Mouse (Mus musculus): ENCODE measurements around the gene Aqp1.
A peak's percentile ranks its signal among the peaks of the same experiment; 100 is the strongest.

Aqp1 gene

DNA sequence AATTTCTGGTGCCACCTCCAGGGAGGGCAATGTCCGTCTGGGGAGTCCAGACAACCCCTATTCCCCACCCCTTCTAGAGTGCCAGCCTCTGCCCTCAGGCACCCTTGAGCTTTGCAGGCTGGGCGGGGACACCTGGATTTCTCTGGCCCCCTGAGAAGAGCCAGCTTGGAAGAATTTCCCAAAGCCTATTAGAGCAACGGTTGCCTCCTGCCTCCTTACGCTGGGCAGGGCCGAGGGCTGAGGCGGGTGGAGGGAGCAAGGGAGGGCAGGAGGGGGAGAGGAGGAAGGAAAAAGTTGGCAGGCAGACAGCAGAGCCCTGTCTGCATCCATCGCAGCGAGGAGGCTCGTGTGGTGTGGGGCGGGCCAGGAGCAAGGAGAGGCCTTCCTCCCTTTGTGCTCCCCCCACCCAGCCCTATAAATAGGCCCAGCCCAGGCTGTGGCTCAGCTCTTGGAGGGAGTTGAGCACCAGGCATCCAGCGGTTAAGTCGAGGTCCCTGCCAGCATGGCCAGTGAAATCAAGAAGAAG is at the start of gene Aqp1:
Gene Aqp1, plus strand, starts transcription at position 444 of the 526 bp plus-strand sequence.
- no peak for DNase-seq (ENCODE audit: low read depth, low spot score)

- DNase-seq (ENCODE audit: low read depth, low spot score), result no peak
Observed at GRCm38 (mm10) chr6:55288007-55288602, 48.1 kb upstream of the Aqp1 start.

DNA sequence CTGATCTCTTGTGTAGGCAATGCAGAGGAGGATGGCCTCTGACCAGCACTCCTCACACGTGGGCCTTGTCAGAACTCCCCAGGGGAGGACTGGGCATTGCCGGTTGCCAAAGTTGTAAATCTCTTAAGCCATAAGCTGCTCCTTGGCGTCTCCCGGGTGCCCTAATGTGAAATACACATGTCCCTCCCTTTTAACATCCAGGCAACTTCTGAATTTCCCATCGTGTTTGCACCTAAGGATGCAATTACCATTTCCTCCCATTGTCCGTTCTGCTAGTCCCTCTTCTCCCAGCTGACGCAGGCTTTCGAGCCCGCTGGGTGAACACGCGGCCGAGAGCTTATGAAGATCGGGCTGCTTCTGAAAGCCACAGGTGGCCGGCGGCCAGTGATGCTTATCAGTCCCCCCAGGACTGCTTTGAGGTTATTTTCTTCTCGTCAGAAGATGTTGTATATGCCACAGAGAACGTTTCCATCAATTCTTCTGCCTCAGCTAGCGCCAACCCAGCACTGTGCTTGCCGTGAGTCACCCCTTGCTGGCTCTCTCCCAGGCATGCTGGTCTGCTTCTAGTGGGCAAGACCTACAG is 41.6 kb upstream of the Aqp1 start:
- peak; percentile 27 for DNase-seq (ENCODE audit: low read depth, low spot score)

DNA sequence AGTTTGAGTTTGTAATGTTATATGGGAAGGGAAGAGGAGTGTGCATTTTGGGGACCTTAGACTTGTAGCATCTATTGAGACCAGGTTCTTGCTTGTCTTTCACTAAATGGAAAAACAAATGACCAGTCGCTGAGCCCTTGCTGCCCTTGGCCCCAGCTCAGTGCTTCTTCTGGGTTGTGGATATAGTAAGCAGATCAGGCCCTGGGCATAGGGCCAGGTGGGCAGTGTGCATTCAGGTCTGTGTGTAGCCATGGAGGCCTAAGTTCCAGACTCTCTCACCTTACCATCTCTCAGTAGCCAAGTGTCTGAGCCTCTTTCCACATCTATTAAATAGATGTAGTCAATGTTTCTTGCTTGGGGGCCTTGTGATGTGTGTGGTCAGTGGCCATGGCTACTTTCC is 40.9 kb upstream of the Aqp1 start:
- no peak for DNase-seq (ENCODE audit: low read depth, low spot score)

- no peak for DNase-seq (ENCODE audit: low read depth, low spot score)
Observed at GRCm38 (mm10) chr6:55299482-55299881, 36.8 kb upstream of the Aqp1 start.

DNA sequence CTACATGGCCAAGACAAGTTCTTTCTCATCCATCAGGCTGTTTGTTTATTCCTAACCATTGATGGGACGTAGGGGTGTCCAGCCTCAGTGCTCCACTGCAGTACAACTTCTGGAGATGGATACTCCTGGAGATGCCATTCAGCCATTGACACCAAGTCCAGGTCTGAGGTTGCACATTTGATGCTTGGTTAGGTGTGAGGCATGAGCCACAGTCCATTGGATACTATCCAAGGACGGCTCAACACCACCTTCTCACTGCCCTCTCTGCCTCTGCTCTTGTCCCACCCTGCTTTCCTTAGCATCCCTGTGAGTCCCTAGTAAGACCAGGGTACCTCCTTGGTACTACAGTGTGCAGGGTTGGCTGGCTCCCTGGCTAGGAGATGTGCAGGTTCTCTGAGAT is 36.3 kb upstream of the Aqp1 start:
- DNase-seq (ENCODE audit: low read depth, low spot score), result no peak

GRCm38 (mm10) chr6:55300704-55301103 is 35.5 kb upstream of the Aqp1 start:
- no peak for DNase-seq (ENCODE audit: low read depth, low spot score)

GRCm38 (mm10) chr6:55310179-55310578 is 26.1 kb upstream of the Aqp1 start:
- no peak for DNase-seq (ENCODE audit: low read depth, low spot score)

GRCm38 (mm10) chr6:55311962-55312361 is 24.3 kb upstream of the Aqp1 start:
- DNase-seq (ENCODE audit: low read depth, low spot score), result no peak

DNA sequence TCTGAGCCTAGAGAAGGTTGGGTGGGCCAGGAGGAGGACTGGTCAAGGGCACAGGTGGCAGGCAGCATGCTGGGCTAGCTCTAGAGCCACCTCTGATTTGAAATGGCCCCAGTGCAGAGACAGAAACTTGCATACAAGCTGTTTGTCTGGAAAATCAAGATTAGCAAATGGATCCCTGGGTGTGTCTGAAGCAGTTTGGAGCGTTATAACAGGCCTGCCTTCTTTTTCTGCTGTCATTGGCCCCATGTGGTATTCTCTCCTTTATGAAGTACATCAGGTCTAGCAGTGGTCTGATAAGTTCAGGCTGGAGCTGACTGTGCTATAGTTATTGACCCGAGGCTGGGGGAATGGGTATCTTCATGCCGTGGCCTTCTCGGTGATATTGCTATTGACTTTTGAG is 22.3 kb upstream of the Aqp1 start:
- no peak for DNase-seq (ENCODE audit: low read depth, low spot score)

DNA sequence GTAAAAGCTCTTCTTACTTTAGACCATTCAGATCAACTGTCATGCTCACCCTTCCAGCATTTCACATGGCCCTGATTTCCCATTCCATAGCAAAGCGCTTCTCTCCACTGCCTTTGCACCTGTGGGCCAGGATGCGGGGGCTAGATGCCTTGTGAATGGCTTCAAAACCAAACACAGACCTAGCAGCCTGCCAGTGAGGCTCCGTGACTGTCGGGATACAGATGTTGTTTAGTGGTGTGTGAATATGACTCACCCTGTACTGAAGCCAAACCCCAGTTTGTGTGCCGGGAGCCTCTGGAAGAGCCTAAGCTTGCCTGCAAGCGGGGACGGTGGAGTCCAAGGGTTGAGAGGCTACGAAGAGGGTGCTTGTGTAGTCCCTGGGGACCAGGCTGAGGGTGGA is 21.6 kb upstream of the Aqp1 start:
- DNase-seq (ENCODE audit: low read depth, low spot score), result no peak

DNA sequence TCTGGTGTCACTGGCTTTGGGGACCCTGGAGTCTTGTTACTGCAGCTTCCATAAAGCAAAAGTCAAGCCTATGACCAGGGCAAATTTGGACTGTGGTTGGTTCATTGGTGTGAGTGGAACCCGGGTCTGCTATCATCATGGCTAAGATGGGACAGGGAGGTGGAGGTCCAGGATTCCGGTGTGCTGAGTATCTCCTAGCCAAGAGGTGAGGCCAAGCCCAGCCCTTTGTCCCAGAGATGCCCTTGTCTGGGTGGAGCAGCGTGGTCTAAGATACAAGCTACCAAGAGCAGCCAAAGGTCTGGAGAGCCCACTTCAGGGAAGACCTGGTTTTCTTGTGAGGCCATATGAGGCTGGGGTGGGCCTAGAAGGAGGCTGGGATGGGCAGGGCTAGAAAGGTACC is 17.6 kb upstream of the Aqp1 start:
- DNase-seq (ENCODE audit: low read depth, low spot score), result no peak

GRCm38 (mm10) chr6:55319585-55320551 is 16.4 kb upstream of the Aqp1 start:
- no peak for DNase-seq (ENCODE audit: low read depth, low spot score)

GRCm38 (mm10) chr6:55320894-55321293 is 15.3 kb upstream of the Aqp1 start:
- no peak for DNase-seq (ENCODE audit: low read depth, low spot score)

DNA sequence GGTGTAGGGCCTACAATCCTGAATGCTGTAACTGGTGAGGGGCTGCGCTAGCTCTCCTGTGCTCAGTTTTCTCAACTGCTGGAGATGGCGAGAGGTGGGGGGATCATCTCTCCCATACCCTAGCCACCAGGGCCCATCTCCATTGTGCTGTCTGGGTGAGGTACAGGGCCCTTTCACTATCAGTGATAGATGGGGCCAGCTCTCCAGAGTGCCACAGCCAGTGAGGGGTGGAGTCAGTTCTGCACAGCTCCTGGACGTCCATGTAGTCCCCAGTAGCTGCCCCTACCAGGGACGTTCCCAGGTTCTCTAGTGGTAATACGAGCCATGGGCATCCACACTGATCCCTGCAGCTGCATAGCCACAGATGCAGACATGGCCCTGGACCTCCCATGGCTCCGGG is 14.7 kb upstream of the Aqp1 start:
- no peak for DNase-seq (ENCODE audit: low read depth, low spot score)

GRCm38 (mm10) chr6:55322980-55323379 is 13.3 kb upstream of the Aqp1 start:
- no peak for DNase-seq (ENCODE audit: low read depth, low spot score)

- no peak for DNase-seq (ENCODE audit: low read depth, low spot score)
Observed at GRCm38 (mm10) chr6:55323908-55324634, 12.2 kb upstream of the Aqp1 start.

- DNase-seq (ENCODE audit: low read depth, low spot score), result no peak
Observed at GRCm38 (mm10) chr6:55324785-55325184, 11.4 kb upstream of the Aqp1 start.

DNA sequence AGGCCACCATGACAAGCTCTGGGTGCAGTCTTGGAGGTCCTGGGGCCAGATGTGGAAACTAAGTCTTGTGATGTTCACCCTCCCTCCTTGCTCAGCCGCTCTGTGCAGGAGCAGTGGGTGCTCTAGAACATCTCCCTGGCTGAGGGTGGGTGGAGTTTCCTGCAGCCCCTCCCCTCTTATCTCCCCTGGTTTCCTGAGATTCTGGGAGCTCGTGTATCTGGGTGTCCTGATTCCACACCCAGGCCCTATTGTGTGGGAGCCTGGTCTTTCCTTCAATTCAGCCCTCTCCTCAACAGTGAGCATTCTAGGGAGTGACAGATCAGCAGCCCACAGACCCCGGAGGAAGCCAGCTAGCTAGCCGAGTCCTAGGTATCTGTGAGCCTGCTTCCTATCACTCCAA is 9.9 kb upstream of the Aqp1 start:
- DNase-seq (ENCODE audit: low read depth, low spot score), result no peak

GRCm38 (mm10) chr6:55327326-55327725 is 8.9 kb upstream of the Aqp1 start:
- no peak for DNase-seq (ENCODE audit: low read depth, low spot score)

- no peak for DNase-seq (ENCODE audit: low read depth, low spot score)
Observed at GRCm38 (mm10) chr6:55328179-55328578, 8.1 kb upstream of the Aqp1 start.

DNA sequence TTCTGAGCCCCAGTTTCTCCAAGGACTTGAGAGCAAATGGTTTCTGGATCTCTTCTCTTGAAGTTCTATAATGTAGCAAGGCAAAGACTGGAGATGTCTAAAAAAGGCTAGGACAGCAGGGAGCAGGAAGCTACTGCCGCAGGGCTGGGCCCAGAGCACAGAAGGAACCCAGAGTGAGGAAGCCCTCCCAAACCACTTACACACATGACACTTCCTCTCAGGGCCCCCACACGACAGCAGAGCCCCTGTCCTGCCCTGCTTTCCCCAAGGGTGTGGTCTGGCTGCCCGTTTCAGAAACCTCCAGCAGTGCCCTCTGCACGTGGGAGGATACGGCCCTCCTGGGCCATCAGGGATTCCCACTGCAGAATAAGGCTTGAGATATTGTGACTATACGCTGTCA is 4.9 kb upstream of the Aqp1 start:
- DNase-seq (ENCODE audit: low read depth, low spot score), result no peak
